Mouse (Mus musculus): ENCODE data around the gene Tph2.

The Tph2 gene

DNA sequence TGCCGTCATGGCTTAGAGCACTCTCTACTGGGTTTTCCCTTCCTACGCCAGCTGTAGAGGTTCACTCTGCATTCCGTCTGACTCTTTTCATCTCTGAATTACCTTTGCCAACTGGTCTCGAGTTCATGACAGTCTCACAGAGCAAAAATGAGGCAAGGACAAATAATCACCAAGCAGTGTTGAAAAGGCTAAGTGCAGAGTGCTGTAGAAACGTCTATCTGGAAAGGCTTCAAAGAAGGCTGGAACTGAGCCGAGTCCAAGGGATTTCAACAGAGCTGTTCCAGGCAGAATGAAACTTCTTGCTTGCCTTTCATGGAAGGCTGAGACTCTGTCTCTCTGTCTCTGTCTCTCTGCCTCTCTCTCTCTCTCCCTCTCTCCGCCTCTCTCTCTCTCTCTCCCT lies 47.8 kb downstream of the Tph2 start:
- DNase-seq: no peak

DNA sequence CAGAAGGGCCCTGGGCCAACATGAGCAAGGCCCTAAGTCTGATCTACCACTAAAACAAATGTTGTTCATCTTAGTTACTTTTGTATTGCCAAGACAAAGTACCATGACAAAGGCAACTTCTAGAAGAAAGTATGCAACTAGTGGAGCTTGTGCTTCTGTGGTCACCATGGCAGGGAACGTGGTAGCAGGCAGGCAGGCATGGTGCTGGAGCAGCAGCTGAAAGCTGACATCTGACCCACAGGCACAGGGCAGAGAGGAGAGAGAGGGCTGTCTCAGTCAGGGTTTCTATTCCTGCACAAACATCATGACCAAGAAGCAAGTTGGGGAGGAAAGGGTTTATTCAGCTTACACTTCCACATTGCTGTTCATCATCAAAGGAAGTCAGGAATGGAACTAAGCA lies 56.9 kb downstream of the Tph2 start:
- no peak for DNase-seq

DNA sequence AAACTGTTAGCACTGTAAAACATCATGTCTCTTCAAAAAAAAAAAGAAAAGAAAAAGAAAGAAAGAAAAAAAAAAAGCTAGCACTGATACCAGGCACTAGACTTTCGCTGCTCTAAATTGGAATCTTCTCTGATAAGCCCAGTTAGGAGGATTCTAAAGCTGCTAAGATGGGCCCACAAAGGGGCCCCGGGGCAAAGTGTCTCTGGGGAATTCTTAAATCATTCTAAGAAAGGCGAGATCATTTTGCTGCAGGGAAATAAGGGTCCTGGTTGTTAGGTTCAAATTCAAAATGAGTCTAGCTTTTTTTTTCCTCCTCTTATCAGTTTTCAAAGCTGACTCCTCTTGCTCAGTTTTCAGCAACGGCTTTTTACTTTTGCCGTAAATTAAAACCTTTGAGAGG lies 59.3 kb downstream of the Tph2 start:
- DNase-seq: no peak

DNA sequence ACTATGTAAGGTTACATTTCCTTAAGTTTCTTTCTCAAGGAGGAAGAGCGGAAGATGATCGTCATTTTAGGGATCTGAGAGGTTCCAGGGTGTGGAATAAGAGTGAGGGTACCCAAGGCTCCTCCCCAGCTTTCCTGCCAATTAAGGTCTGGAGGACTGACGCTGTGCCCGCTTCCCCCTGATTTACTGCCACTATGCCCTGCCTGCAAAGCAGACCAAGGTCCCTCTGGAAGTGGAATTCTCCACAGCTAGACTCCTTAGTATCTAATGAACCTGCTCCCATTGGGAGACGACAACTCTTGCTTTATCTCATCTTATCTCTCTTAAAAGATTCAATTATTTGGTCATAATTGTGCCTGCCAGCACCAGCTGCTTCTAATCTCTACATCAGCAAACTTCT lies 59.8 kb downstream of the Tph2 start:
- DNase-seq: no peak

DNA sequence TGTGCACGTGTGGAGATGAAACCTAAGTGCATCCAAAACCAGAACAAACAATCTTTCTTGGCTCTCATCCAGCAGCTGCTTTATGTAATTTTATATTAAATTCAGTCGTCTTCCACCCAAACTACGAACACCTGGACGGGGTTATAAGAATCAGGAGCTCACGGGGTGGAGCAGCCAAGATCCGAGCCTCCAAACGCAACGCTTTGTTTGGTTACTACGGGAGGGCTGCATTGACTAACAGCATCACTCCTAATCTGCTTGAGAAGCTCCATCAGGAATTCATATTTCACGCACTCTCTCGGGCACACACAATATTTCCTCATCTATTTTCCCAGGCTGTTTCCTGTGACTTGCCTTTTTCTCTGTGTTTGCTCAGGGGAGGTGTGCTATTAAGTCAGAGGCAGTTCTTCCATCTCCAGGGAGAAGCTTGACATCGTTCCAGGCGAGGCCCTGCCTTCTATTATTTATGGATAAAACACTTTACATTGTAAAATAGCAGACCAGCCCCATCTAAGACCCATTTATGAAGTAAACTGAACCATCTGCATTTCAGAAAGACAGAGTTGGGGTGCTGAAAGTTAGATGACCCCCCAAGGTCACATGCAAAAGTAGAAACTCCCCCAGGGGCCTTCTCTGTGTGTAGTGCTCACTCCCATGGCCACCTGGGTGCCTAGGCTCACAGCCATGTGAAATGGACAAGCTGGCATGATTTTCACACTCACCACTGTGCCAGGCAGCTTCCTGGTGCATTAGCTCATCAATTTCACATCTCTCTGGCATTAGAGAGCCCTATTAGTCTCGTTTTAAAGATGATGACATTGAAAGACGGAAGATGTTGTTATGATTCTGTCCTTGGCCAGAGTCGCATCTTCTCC lies 76.9 kb downstream of the Tph2 start:
- DNase-seq: no peak

DNA sequence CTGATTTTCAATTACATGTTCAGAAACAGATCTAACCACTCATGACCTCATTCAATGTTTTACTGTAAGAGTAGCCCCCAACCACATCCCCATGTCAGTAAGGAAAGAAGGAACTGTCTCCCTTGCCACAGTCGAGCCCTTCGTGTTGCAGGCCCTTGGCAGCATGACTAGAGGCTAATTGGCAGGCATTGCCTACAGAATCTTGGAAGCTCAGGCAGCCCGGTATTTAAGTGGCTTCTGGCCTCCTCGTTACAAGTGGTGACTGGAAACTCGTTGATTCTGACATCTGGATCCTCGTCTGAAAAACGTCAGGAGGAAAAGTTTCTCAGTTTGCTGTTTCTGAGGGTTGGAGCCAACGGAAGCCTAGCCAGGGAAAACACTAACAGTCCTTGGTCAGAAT lies 80.6 kb downstream of the Tph2 start:
- no peak for DNase-seq

DNA sequence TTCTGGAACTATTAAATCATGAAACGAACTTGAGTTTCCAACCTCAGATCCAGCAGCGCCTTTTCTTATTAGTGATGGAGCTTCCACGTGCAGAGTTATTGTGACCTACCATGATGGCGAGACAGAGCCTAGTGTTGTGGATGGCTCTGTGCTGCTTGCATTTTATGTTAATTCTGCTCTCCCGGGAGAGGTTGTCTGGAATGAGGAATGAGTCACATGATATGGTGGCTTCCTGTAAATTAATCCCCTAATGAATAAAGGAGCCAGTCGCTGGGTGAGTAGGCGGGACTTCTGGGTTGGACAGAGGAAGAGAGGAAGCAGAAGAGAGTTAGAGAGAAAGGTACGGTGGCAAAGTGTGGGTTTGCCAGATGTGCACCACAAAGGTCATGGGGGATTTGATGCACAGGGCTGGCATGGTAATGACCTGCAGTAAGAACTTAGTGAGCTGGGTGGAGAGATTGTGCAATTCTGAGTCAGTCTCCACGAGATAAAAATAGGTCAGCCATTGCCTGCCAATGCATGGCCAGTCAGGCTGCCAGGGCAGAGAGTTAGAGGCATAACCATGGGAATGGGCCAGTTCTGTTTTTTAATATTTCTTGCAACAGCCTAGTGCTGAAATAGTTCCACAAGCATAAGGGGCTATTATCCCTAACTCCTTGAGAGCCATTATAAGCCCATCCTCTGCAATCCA lies 84.8 kb downstream of the Tph2 start:
- DNase-seq: no peak

DNA sequence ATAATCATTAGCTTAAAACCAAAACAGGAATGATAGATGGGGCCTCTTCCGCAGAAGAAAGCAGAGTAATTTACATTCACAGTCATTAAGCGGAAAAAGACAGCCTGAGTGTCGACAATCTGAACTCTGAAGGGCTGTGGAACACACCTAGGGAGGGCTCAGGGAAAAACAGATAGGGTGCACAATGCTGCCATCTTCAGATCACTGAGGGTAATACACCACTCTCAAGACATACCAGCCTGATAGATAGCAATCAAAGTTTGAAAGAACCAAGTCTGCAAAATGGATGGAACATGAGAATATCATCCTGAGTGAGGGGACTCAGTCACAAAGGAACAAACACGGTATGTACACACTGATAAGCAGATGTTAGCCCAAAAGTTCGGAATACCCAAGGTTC lies 87.7 kb downstream of the Tph2 start:
- DNase-seq: no peak

DNA sequence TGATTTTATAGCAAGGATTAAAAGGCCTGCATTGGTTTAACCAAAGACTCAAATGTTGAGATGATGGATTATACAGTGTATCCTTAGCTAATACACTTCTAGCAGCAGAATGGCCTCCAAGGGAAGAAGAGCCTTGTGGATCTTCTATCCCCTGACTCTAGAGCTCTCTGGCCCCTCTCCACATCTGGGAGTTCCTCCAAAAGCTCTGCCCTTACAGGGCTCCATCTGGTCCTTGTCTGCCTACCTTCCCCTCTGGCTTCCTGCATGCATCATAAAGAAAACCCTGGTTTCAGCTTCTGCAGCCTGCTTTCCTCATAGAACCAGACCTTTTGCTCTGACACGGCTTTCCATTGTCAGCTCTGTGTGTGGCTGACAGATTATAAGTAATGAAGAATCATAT lies 88.6 kb downstream of the Tph2 start:
- no peak for DNase-seq

DNA sequence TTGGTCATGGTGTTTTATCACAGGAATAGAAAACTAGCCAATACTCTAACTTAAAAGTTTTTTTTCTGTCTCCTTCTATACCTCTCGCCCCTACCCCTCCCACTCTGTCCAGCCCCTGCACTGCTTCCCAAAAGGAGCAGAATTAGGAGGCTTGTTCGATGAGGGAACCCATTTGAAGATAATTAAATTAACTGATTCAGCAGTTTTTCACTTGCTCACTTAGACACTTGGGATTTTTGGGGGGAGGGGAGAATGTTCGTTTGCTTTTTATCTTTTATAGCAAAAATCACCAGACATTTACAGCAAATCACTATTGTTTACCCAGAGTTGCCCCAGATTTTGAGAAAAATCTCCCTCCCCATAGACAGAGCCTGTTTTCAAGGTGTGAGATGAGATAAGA lies 106.6 kb downstream of the Tph2 start:
- no peak for DNase-seq

DNA sequence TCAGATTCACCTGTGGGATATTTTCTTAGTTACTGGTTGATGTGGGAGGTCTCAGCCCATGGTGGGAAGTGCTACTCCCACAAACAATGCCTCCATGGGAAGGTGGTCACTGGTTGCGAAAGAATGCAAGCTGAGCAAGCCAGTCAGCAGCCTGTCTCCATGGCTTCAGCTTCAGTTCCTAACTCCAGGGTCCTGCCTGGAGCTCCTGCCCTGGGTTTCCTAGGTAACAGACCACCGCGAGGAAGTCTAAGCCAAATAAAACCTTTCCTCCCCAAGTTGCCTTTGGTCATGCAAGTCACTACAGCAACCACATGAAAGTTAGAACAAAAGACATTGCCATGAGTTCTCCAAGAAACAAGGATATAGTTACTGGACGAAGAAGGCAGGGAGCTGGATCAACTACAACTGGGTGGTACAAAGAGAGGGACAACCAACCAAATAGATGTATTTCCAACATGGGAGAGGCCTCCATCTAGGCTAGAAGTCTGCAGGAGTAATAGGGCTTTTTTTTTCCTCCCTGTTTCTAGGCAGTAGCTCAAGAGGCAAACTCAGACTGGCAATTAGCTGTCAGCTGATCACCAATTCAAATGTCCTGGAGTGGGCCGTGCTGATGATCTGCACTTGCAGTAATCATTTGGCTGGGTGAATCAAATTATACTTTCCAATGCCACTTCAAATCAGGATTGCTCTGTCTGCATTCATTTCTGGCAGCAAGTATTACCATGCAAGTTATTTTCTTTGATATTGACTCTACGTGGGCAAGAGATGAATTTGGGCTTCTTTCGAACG lies 115.5 kb downstream of the Tph2 start:
- no peak for DNase-seq

DNA sequence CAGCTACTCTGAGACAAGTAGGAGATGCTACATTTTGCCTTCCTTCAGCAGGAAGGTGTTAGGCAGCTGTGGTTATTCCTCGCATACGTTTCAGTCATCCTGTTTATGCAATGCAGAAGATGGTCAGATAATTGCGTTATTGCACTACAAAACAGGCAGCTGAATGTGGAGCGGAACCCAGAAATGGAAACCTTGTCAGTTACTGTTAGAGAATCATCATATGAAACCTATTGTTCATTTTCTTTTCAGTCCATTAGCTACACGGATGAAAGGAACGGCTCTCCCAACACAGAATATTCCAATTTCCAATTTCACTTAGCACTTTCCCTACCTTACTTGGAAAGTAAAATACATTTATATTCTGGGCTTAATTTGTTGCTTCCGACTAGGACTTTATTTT lies 120.9 kb downstream of the Tph2 start:
- no peak for DNase-seq

DNA sequence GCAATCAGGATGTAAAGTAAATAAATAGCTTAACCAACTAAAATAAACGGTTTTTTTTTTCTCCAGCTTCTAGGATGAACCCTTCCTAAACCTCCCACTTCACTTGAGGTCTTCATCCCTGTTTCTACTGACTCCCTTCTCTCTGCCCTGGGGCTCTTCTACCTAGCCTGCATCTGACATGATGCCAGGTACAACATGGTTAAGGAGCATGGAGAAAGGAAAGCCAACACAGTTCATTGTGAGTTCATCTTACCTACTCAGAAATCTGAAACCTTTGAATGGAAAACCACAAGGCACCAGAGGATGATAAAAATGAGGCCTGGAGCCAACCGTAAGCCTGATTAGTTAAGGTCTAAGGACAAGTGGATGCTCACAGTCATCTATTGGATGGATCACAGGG lies 123.3 kb downstream of the Tph2 start:
- DNase-seq: no peak

DNA sequence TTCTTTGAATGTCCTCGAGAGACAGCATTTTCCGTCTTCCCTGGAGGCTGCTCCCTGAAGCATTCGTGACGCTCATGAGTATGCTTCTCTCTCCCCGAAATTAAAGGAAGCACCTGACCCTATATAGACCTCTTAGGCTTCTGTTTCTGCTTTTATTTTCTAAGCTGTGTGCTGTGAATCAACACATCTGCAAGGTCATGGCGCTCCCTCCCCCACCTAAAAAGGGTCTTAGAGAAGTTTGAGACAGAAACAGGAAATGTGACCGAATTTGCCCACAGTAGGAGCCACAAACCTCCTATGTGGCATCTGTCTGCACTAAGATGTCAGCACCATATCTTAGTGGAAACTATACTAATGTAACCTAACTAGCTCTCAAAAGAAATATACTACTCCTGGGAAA lies 124.1 kb downstream of the Tph2 start:
- no peak for DNase-seq

DNA sequence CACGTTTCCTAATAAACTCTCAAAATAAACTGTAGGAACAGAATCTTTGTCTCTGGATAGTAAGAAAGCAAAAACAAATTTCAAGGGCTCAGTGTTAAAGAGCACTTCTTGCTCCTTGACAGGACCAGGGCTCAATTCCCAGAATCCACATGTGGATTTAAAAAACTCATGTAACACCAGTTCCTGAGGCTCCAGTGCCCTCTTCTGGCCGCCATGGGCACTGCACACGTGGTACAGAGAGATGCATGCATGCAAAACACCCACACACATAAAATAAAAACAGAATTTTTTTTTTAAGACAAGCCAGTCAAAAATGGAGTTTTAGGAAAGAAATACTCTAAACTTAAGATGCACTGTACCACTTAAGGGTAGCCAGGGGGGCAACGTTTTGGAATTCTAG lies 133.2 kb downstream of the Tph2 start:
- DNase-seq: no peak

DNA sequence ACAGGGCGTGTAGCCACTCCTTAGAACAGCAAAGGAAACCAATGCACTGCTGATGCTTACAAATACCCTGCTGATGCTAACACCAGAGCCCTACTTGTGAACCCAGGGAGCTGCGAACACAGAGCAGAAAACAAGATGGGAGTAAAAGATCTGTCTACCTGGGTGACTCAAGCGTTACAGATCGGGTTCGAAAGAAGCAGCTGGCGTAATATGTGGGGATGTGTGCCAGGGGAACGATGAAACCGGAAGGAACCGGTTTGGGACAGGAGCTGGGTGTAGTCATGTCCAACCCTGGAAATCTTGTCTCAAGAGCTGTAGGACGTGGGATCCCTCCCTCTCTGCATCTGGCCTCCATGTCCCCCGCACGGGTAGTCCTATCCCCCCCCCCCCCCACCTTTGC lies 134.1 kb downstream of the Tph2 start:
- no peak for DNase-seq

DNA sequence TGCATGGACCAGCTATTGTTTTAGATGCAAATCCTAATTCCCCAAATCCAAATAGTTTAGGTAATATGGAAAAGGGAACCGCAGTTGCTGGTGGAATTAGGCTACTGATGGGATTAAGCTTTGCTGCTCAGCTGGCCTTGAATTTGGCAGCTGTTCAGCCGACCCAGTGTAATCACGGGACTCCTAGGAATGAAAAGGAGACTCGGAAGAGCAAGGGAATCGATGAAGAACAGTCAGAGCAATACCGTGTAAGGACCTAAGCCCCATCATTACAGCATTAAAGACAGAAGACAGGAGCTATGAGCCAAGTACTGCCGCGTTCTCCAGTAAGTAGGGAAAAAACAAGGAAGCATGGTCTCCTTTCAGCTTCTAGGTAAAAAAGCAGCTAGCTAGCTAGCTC lies 134.6 kb downstream of the Tph2 start:
- DNase-seq: no peak

DNA sequence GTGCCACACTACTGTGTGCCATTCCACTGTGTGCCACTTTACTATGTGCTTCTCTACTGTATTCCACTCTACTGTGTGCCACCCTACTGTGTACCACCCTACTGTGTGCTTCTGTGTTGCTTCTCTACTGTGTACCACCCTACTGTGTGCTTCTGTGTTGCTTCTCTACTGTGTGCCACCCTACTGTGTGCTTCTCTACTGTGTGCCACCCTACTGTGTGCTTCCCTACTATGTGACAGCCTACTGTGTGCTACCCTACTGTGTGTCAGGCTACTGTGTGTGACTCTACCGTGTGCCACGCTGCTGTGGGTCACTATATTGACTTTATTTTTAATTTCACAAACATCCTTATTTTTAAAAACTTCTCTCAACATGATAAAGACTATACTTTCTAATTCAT lies 136.3 kb downstream of the Tph2 start:
- no peak for DNase-seq

DNA sequence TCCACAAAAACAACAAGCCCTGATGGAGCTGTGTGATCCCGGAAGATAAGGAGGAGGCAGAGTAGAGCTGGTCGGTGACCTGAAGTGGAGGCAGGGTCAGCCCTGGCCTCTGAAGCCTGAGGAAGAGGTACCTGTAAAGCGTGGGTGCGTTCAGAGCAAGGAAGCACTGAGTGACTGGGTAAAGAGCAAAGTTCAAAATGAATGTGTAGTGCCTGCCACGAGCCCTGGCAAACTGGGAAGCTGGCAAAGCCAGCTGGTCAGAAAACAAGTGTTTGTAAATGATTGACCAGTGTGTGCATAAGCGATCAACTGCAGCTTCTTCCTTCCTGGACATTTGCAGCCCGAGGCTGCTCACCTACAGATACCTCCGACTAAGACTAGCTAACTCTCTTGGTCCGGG lies 149.1 kb downstream of the Tph2 start:
- DNase-seq: no peak

Data from spleen, adult 18-20 months (tissue).